Mouse (Mus musculus): ENCODE data around the gene Slfn3.
"Not testable (repeated sequence)": the region's sequence is repeated elsewhere in the genome, so short reads cannot be mapped to it uniquely, and the experiment has no call there.

Gene Slfn3

GRCm38 (mm10) chr11:83191134-83191893, at the start of gene Slfn3:
Slfn3 (plus strand) TSS chr11:83191330.
- DNase-seq (ENCODE audit: low spot score): peak; percentile 56

GRCm38 (mm10) chr11:83148939-83149338, 42.2 kb upstream of the Slfn3 start:
- not testable (repeated sequence) for DNase-seq (ENCODE audit: low spot score)

GRCm38 (mm10) chr11:83174948-83175539, 16.1 kb upstream of the Slfn3 start, which contains the start of gene Slfn4:
Slfn4 (plus strand) TSS chr11:83175186.
- no peak for DNase-seq (ENCODE audit: low spot score)

- peak; percentile 63 for DNase-seq (ENCODE audit: low spot score)
These were observed 871 bp downstream of the Slfn3 start for GRCm38 (mm10) chr11:83192001-83192400.

- no peak for DNase-seq (ENCODE audit: low spot score)
These were observed 13.9 kb downstream of the Slfn3 start for GRCm38 (mm10) chr11:83205002-83205401.

- no peak for DNase-seq (ENCODE audit: low spot score)
These were observed 25.0 kb downstream of the Slfn3 start for GRCm38 (mm10) chr11:83216119-83216518.

GRCm38 (mm10) chr11:83221328-83221877, 30.3 kb downstream of the Slfn3 start:
- DNase-seq (ENCODE audit: low spot score): no peak

GRCm38 (mm10) chr11:83223367-83223766, 32.2 kb downstream of the Slfn3 start:
- peak; percentile 81 for DNase-seq (ENCODE audit: low spot score)

- peak; percentile 64 for DNase-seq (ENCODE audit: low spot score)
These were observed 32.7 kb downstream of the Slfn3 start for GRCm38 (mm10) chr11:83223793-83224192.

- peak; percentile 90 for DNase-seq (ENCODE audit: low spot score)
These were observed 33.1 kb downstream of the Slfn3 start for GRCm38 (mm10) chr11:83224217-83224616.

GRCm38 (mm10) chr11:83224750-83225149, 33.6 kb downstream of the Slfn3 start:
- peak; percentile 20 for DNase-seq (ENCODE audit: low spot score)

- peak; percentile 11 for DNase-seq (ENCODE audit: low spot score)
These were observed 34.3 kb downstream of the Slfn3 start for GRCm38 (mm10) chr11:83225371-83225960.

- DNase-seq (ENCODE audit: low spot score): no peak
These were observed 37.0 kb downstream of the Slfn3 start for GRCm38 (mm10) chr11:83227926-83228723.

- DNase-seq (ENCODE audit: low spot score): no peak
These were observed 39.8 kb downstream of the Slfn3 start for GRCm38 (mm10) chr11:83230966-83231365.

GRCm38 (mm10) chr11:83233621-83234020, 42.5 kb downstream of the Slfn3 start:
- DNase-seq (ENCODE audit: low spot score): not testable (repeated sequence)

- DNase-seq (ENCODE audit: low spot score): not testable (repeated sequence)
These were observed 46.3 kb downstream of the Slfn3 start for GRCm38 (mm10) chr11:83237390-83237789.

GRCm38 (mm10) chr11:83238389-83238788, 47.3 kb downstream of the Slfn3 start:
- no peak for DNase-seq (ENCODE audit: low spot score)

- DNase-seq (ENCODE audit: low spot score): no peak
These were observed 48.7 kb downstream of the Slfn3 start for GRCm38 (mm10) chr11:83239811-83240210.

- DNase-seq (ENCODE audit: low spot score): not testable (repeated sequence)
These were observed 66.1 kb downstream of the Slfn3 start for GRCm38 (mm10) chr11:83257211-83257610.

- DNase-seq (ENCODE audit: low spot score): no peak
These were observed 71.5 kb downstream of the Slfn3 start for GRCm38 (mm10) chr11:83262673-83263072.

GRCm38 (mm10) chr11:83263146-83263545, 72.0 kb downstream of the Slfn3 start:
- DNase-seq (ENCODE audit: low spot score): no peak
